Mouse (Mus musculus) testis, adult 2 months (tissue): ENCODE results near the gene Esrrb.

Experiments used
- CTCF ChIP-seq: fragments of 200-500 bp; IDR thresholded peaks from 2 replicates; pipeline ENCODE4 v1.5.1; 2012; ENCODE audit warnings: low read depth, mild to moderate bottlenecking, inconsistent platforms, low read length, moderate library complexity; ENCODE audit not compliant: control insufficient read depth, insufficient read depth, insufficient replicate concordance
- POLR2A ChIP-seq: fragments of 200-500 bp; IDR thresholded peaks from 2 replicates; pipeline ENCODE4 v1.6.1; 2012; ENCODE audit warnings: low read depth, mild to moderate bottlenecking, inconsistent platforms, low read length, moderate library complexity; ENCODE audit not compliant: control insufficient read depth

GRCm38 (mm10) chr12:86330684-86331083 lies 30.2 kb upstream of the Esrrb start:
- TF ChIP-seq CTCF (no peak), POLR2A (no peak)
